9 mouse cellular contexts compared by ENCODE assay signal in genomic region chr14:77926718-77927117, GRCm38 (mm10). TPM values are rescaled to one million over a fixed set of nuclear protein-coding genes. Genes with fewer than 3 reads are reported as not detected.
DNase-seq lines count a peak whose midpoint lies in the region; ATAC-seq and TF ChIP-seq lines count a peak whose summit lies in the region.
"Had no signal": no experiment of that assay in that cellular context is flagged by ENCODE, and none has a peak within 500 bp of the region (broad histone marks: within the 10 kb centered on the region; RNA-seq: fewer than 3 reads in every experiment).

No protein-coding gene starts in this region.

- TF ChIP-seq EP300 in lung, postnatal 0 days (IDR thresholded peaks at IDR 0.05): no peak

- peak; percentile 66 for TF ChIP-seq CTCF in E14TG2a.4 (conservative IDR thresholded peaks at IDR 0.05; ENCODE audit: low read length)
- TF ChIP-seq CTCF in lung, postnatal 0 days (IDR thresholded peaks at IDR 0.05): peak; percentile 63

- no peak overlapping the region for H3K27ac ChIP-seq in lung, postnatal 0 days (ENCODE audit: low read length)
- no peak overlapping the region for H3K27ac ChIP-seq in forebrain, embryonic 13.5 days
- H3K27ac ChIP-seq: lung, embryonic 15.5 days had no signal

- H3K4me3 ChIP-seq in E14TG2a.4 (replicated peaks; ENCODE audit: low read length): no peak overlapping the region
- H3K4me3 ChIP-seq in lung, postnatal 0 days (ENCODE audit: low read depth, low read length): no peak overlapping the region
- H3K4me3 ChIP-seq in forebrain, embryonic 13.5 days: no peak overlapping the region
- H3K4me3 ChIP-seq: lung, embryonic 15.5 days had no signal

- H3K4me2 ChIP-seq in lung, postnatal 0 days (replicated peaks; ENCODE audit: low read depth, low read length): no peak overlapping the region
- H3K4me2 ChIP-seq in forebrain, embryonic 13.5 days: no peak overlapping the region
- H3K4me2 ChIP-seq: lung, embryonic 15.5 days had no signal

- no peaks in the 10 kb centered on the region for H3K36me3 ChIP-seq in E14TG2a.4 (ENCODE audit: insufficient read depth, low read length)
- H3K36me3 ChIP-seq in lung, postnatal 0 days (ENCODE audit: insufficient read depth, low read length): no peaks in the 10 kb centered on the region
- H3K36me3 ChIP-seq in forebrain, embryonic 13.5 days (ENCODE audit: poor library complexity, severe bottlenecking): no peaks in the 10 kb centered on the region
- H3K36me3 ChIP-seq: lung, embryonic 15.5 days had no signal

- H3K9me3 ChIP-seq in E14TG2a.4 (ENCODE audit: low read length): peaks cover under 1% of the 10 kb centered on the region; the same call in 1 of the 2 replicates
- H3K9me3 ChIP-seq in lung, postnatal 0 days (ENCODE audit: low read length): no peaks in the 10 kb centered on the region
- no peaks in the 10 kb centered on the region for H3K9me3 ChIP-seq in forebrain, embryonic 13.5 days (replicated peaks)
- H3K9me3 ChIP-seq: lung, embryonic 15.5 days had no signal

- DNase-seq in cerebellum, adult 18-20 months: peak; percentile 32 to 34
- DNase-seq in cerebellum, adult 11 months: no peak
- DNase-seq in kidney, postnatal 10 days: peak; percentile 62
- DNase-seq in kidney, postnatal 14 days: no peak
- no peak for DNase-seq in lung, postnatal 0 days (ENCODE audit: low spot score)

- no peaks in the 10 kb centered on the region for H3K4me1 ChIP-seq in E14TG2a.4 (replicated peaks; ENCODE audit: low read depth, low read length)
- no peaks in the 10 kb centered on the region for H3K4me1 ChIP-seq in lung, postnatal 0 days (ENCODE audit: insufficient read depth, low read depth, low read length)
- peaks cover 8% of the 10 kb centered on the region for H3K4me1 ChIP-seq in forebrain, embryonic 13.5 days

- WGBS in lung, postnatal 0 days: 56% methylated on average over 3 of the region's 3 CpGs
- 47% methylated on average over 3 of the region's 3 CpGs for WGBS in forebrain, embryonic 13.5 days

- ATAC-seq in common myeloid progenitor, adult 5-6 weeks (replicated peaks; ENCODE audit: low read depth, poor library complexity, severe bottlenecking): peak; percentile 64
- ATAC-seq in lung, postnatal 0 days: no peak
- ATAC-seq in forebrain, embryonic 13.5 days: no peak

- peaks cover 10% of the 10 kb centered on the region for H3K27me3 ChIP-seq in E14TG2a.4 (ENCODE audit: insufficient read depth, low read length)
- H3K27me3 ChIP-seq in lung, postnatal 0 days (replicated peaks; ENCODE audit: insufficient read depth, low read length): no peaks in the 10 kb centered on the region
- no peaks in the 10 kb centered on the region for H3K27me3 ChIP-seq in forebrain, embryonic 13.5 days
- H3K27me3 ChIP-seq: lung, embryonic 15.5 days had no signal

- no peak overlapping the region for H3K9ac ChIP-seq in lung, postnatal 0 days (replicated peaks; ENCODE audit: low read depth)
- H3K9ac ChIP-seq in forebrain, embryonic 13.5 days: no peak overlapping the region
- H3K9ac ChIP-seq: lung, embryonic 15.5 days had no signal

RNA-seq across cellular contexts. Expression of gene Epsti1, which starts 22.7 kb away (rescaled TPM):
- 63.5 and 64.7 TPM in 2 replicates for total RNA-seq in common myeloid progenitor, adult 5-6 weeks (2017)
- polyA plus RNA-seq in lung, postnatal 0 days (2015; fragmentation: Nextera tagmentation; extraction: Ambion mirVana): 1.5 and 1.9 TPM in 2 replicates
- 0.17 and 0.24 TPM in 2 replicates for polyA plus RNA-seq in forebrain, embryonic 13.5 days (2015; fragmentation: Nextera tagmentation; extraction: Ambion mirVana)

RNA-seq across cellular contexts. Expression of gene Dnajc15, which starts 51.8 kb away (rescaled TPM):
- 36.6 and 67.0 TPM in 2 replicates for total RNA-seq in common myeloid progenitor, adult 5-6 weeks (2017)
- polyA plus RNA-seq in lung, postnatal 0 days (2015; fragmentation: Nextera tagmentation; extraction: Ambion mirVana): 60.1 and 70.2 TPM in 2 replicates
- 82.7 and 89.9 TPM in 2 replicates for polyA plus RNA-seq in forebrain, embryonic 13.5 days (2015; fragmentation: Nextera tagmentation; extraction: Ambion mirVana)

Comparison
In these comparisons a context has a peak if more than half of its experiments do, and no peak if none do; other contexts are left out.
1. DNase-seq: peak in cerebellum, adult 18-20 months (2 of 2) and kidney, postnatal 10 days (single experiment); none in cerebellum, adult 11 months (single experiment), kidney, postnatal 14 days (single experiment) and lung, postnatal 0 days (single experiment).